7 mouse cellular contexts compared by ENCODE assay signal in genomic region chr11:76026527-76027138, GRCm38 (mm10). TPM values are rescaled to one million over a fixed set of nuclear protein-coding genes. Genes with fewer than 3 reads are reported as not detected.
DNase-seq lines count a peak whose midpoint lies in the region; ATAC-seq lines count a peak whose summit lies in the region.

No protein-coding gene starts in this region.

- H3K9ac ChIP-seq in lung, embryonic 16.5 days (ENCODE audit: low read length), result peak overlapping the region; percentile 88
- H3K9ac ChIP-seq in embryonic facial prominence, embryonic 11.5 days (replicated peaks; ENCODE audit: low read length), result peak overlapping the region; percentile 81
- H3K9ac ChIP-seq in neural tube, embryonic 15.5 days (replicated peaks), result peak overlapping the region; percentile 41

- H3K4me1 ChIP-seq in lung, embryonic 16.5 days (replicated peaks; ENCODE audit: control insufficient read depth, insufficient read depth, low read length), result peaks cover 24% of the 10 kb centered on the region
- peaks cover 3% of the 10 kb centered on the region for H3K4me1 ChIP-seq in embryonic facial prominence, embryonic 11.5 days (ENCODE audit: control insufficient read depth, insufficient read depth, low read length)
- H3K4me1 ChIP-seq in neural tube, embryonic 15.5 days, result peaks cover 17% of the 10 kb centered on the region

- no peaks in the 10 kb centered on the region for H3K9me3 ChIP-seq in lung, embryonic 16.5 days (ENCODE audit: control insufficient read depth, low read length)
- H3K9me3 ChIP-seq in embryonic facial prominence, embryonic 11.5 days (replicated peaks; ENCODE audit: control insufficient read depth, low read length), result no peaks in the 10 kb centered on the region
- no peaks in the 10 kb centered on the region for H3K9me3 ChIP-seq in neural tube, embryonic 15.5 days (replicated peaks)

- peaks cover 5% of the 10 kb centered on the region; the same call in 1 of the 2 replicates for H3K36me3 ChIP-seq in lung, embryonic 16.5 days (ENCODE audit: control insufficient read depth, insufficient read depth, low read length)
- H3K36me3 ChIP-seq in embryonic facial prominence, embryonic 11.5 days (replicated peaks; ENCODE audit: control insufficient read depth, insufficient read depth, low read depth, low read length), result no peaks in the 10 kb centered on the region; the same call in 1 of the 2 replicates
- no peaks in the 10 kb centered on the region for H3K36me3 ChIP-seq in neural tube, embryonic 15.5 days

- H3K4me2 ChIP-seq in lung, embryonic 16.5 days (ENCODE audit: low read depth, low read length), result peak overlapping the region; percentile 78
- H3K4me2 ChIP-seq in embryonic facial prominence, embryonic 11.5 days (ENCODE audit: low read depth, low read length), result peak overlapping the region; percentile 62
- H3K4me2 ChIP-seq in neural tube, embryonic 15.5 days, result peak overlapping the region; percentile 90

- no peak for DNase-seq in lung, postnatal 36 days
- no peak for DNase-seq in embryonic facial prominence, embryonic 11.5 days (ENCODE audit: low spot score)
- DNase-seq in right cerebral cortex, postnatal 14 days, result no peak
- no peak for DNase-seq in layer of hippocampus, postnatal 36 days

- H3K27me3 ChIP-seq in lung, embryonic 16.5 days (ENCODE audit: control insufficient read depth, insufficient read depth, low read depth, low read length), result no peaks in the 10 kb centered on the region
- no peaks in the 10 kb centered on the region for H3K27me3 ChIP-seq in embryonic facial prominence, embryonic 11.5 days (ENCODE audit: control insufficient read depth, insufficient read depth, low read length)
- H3K27me3 ChIP-seq in neural tube, embryonic 15.5 days (replicated peaks), result peaks cover 4% of the 10 kb centered on the region; the same call in 1 of the 2 replicates

- peak; percentile 20; the same call in 1 of the 2 replicates for ATAC-seq in lung, embryonic 16.5 days (ENCODE audit: low read depth)
- ATAC-seq in embryonic facial prominence, embryonic 11.5 days (replicated peaks; ENCODE audit: insufficient number of reproducible peaks, low FRiP score, low TSS enrichment, low read depth), result no peak
- peak; percentile 69 for ATAC-seq in inflammation-experienced regulatory T-cells, adult 6 months
- no peak for ATAC-seq in neural tube, embryonic 15.5 days (ENCODE audit: low FRiP score)

- peak overlapping the region; percentile 86 for H3K4me3 ChIP-seq in lung, embryonic 16.5 days (ENCODE audit: low read length)
- H3K4me3 ChIP-seq in embryonic facial prominence, embryonic 11.5 days (ENCODE audit: low read depth, low read length), result peak overlapping the region; percentile 75
- peak overlapping the region; percentile 65 for H3K4me3 ChIP-seq in neural tube, embryonic 15.5 days (replicated peaks)

- H3K27ac ChIP-seq in lung, embryonic 16.5 days (ENCODE audit: low read length), result peak overlapping the region; percentile 70
- no peak overlapping the region for H3K27ac ChIP-seq in embryonic facial prominence, embryonic 11.5 days (replicated peaks; ENCODE audit: low read depth, low read length)
- H3K27ac ChIP-seq in neural tube, embryonic 15.5 days (replicated peaks), result no peak overlapping the region

- 3% methylated on average over 13 of the region's 14 CpGs for WGBS in lung, embryonic 16.5 days
- WGBS in embryonic facial prominence, embryonic 11.5 days, result 3% methylated on average over 14 of the region's 14 CpGs
- 4% methylated on average over 13 of the region's 14 CpGs for WGBS in neural tube, embryonic 15.5 days

RNA-seq across cellular contexts. Expression of gene Rflnb, which starts 0.9 kb away (rescaled TPM):
- 41.7 and 42.8 TPM in 2 replicates for polyA plus RNA-seq in lung, embryonic 16.5 days (2015; fragmentation: Nextera tagmentation; extraction: Ambion mirVana)
- polyA plus RNA-seq in embryonic facial prominence, embryonic 11.5 days (2014; fragmentation: Nextera tagmentation; extraction: Ambion mirVana), result 34.7 TPM in 2 replicates
- 10 to 100 TPM in 2 of 3 experiments, 1 to 10 TPM in 1; 7.9 to 25.3 (median 24.8) TPM for polyA plus RNA-seq in inflammation-experienced regulatory T-cells, adult 6 months (2017; shearing (Covaris generic))
- 12.6 and 19.1 TPM in 2 replicates for polyA plus RNA-seq in neural tube, embryonic 15.5 days (2015; fragmentation: Nextera tagmentation; extraction: Ambion mirVana)
- 10 to 100 TPM in 1 of 2 experiments, 1 to 10 TPM in 1; 7.9 to 10.2 TPM for total RNA-seq in layer of hippocampus, postnatal 36 days (2021)

RNA-seq across cellular contexts. Expression of gene 1700016K19Rik, which starts 26.9 kb away (rescaled TPM):
- polyA plus RNA-seq in lung, embryonic 16.5 days (2015; fragmentation: Nextera tagmentation; extraction: Ambion mirVana), result 10.8 and 11.8 TPM in 2 replicates
- 0.47 and 0.77 TPM in 2 replicates for polyA plus RNA-seq in embryonic facial prominence, embryonic 11.5 days (2014; fragmentation: Nextera tagmentation; extraction: Ambion mirVana)
- under 1 TPM in 1 of 3 experiments, not detected in 2; 0.62 TPM for polyA plus RNA-seq in inflammation-experienced regulatory T-cells, adult 6 months (2017; shearing (Covaris generic))
- polyA plus RNA-seq in neural tube, embryonic 15.5 days (2015; fragmentation: Nextera tagmentation; extraction: Ambion mirVana), result 2.9 and 3.3 TPM in 2 replicates
- total RNA-seq in layer of hippocampus, postnatal 36 days (2021), result 1 to 10 TPM; 1.8 to 2.3 TPM

Comparison
In these comparisons a context has a peak if more than half of its experiments do, and no peak if none do; other contexts are left out.
1. ATAC-seq: peak in lung, embryonic 16.5 days (single experiment) and inflammation-experienced regulatory T-cells, adult 6 months (single experiment); none in embryonic facial prominence, embryonic 11.5 days (single experiment) and neural tube, embryonic 15.5 days (single experiment).
2. Peak in every context shown above with its lines, with median percentiles within 50 percentile points of each other: H3K4me2 ChIP-seq, H3K4me3 ChIP-seq and H3K9ac ChIP-seq.